Mouse (Mus musculus): ENCODE results near the gene Shc1.
"Not testable (repeated sequence)": the region's sequence is repeated elsewhere in the genome, so short reads cannot be mapped to it uniquely, and the experiment has no call there.

Shc1 gene

GRCm38 (mm10) chr3:89420421-89420820 is 2.2 kb downstream of the Shc1 start:
- POLR2A ChIA-PET, result interaction anchor here (0.7 to 12.6 kb wide), 44 partner anchors 8 to 827 kb away, joined by 3 to 192 read pairs (median 7); partner anchors contain the start of genes Flad1 (in 3 of the 4), Pygo2 (in 3 of the 4), Lenep (in 2 of the 4) and Pbxip1 (in 2 of the 4)
- CTCF ChIA-PET, result interaction anchor here in 3 of 4 experiments (0.6 to 3.5 kb wide), 15 partner anchors 9 to 366 kb away, joined by 3 to 20 read pairs (median 5); partner anchors contain the start of genes Flad1 (in 1 of the 3), Pbxip1 (in 1 of the 3), Pmvk (in 1 of the 3) and Pygo2 (in 1 of the 3)

- POLR2A ChIA-PET, result interaction anchor here (0.6 to 12.6 kb wide), 69 partner anchors 9 to 827 kb away, joined by 3 to 192 read pairs (median 5); partner anchors contain the start of genes Flad1 (in 3 of the 4), Pygo2 (in 3 of the 4), Pbxip1 (in 2 of the 4) and Pmvk (in 2 of the 4)
Observed at GRCm38 (mm10) chr3:89421002-89421774, 2.9 kb downstream of the Shc1 start.

GRCm38 (mm10) chr3:89421810-89422473 is 3.7 kb downstream of the Shc1 start:
- ChIA-PET CTCF (interaction anchor here (0.5 to 3.5 kb wide), 22 partner anchors 8 to 1376 kb away, joined by 3 to 20 read pairs (median 4); partner anchors contain the start of genes Pmvk (in 2 of the 4) and Pygo2 (in 2 of the 4)), POLR2A (interaction anchor here in 3 of 4 experiments (0.6 to 12.6 kb wide), 54 partner anchors 8 to 534 kb away, joined by 3 to 192 read pairs (median 5); partner anchors contain the start of genes Flad1 (in 3 of the 3), Pygo2 (in 3 of the 3), Pbxip1 (in 2 of the 3) and Pmvk (in 2 of the 3))

More at GRCm38 (mm10) chr3:89421002-89421774, 2.9 kb downstream of the Shc1 start:
- CTCF ChIA-PET, result interaction anchor here (0.5 to 3.5 kb wide), 29 partner anchors 9 to 1375 kb away, joined by 3 to 20 read pairs (median 4); partner anchors contain the start of genes Pmvk (in 2 of the 4), Pygo2 (in 2 of the 4), Flad1 (in 1 of the 4) and Pbxip1 (in 1 of the 4)

GRCm38 (mm10) chr3:89422556-89423205 is 4.4 kb downstream of the Shc1 start:
- ChIA-PET CTCF (interaction anchor here in 3 of 4 experiments (0.7 to 3.5 kb wide), 8 partner anchors 26 to 314 kb away, joined by 3 to 20 read pairs (median 6); no protein-coding TSS in a partner anchor), POLR2A (interaction anchor here in 3 of 4 experiments (0.7 to 12.6 kb wide), 29 partner anchors 8 to 83 kb away, joined by 3 to 192 read pairs (median 8); partner anchors contain the start of genes Flad1 (in 3 of the 3), Pygo2 (in 3 of the 3), Pmvk (in 2 of the 3) and Zbtb7b (in 2 of the 3))

- ChIA-PET CTCF (interaction anchor here in 3 of 4 experiments (0.6 to 2.8 kb wide), 5 partner anchors 25 to 169 kb away, joined by 3 to 11 read pairs (median 10); partner anchors contain the start of genes Adam15 (in 1 of the 3) and Efna3 (in 1 of the 3)), POLR2A (interaction anchor here in 3 of 4 experiments (0.6 to 12.6 kb wide), 24 partner anchors 8 to 1100 kb away, joined by 3 to 192 read pairs (median 4); partner anchors contain the start of genes Pbxip1 (in 2 of the 3), Flad1 (in 1 of the 3), Glmp (in 1 of the 3) and Lenep (in 1 of the 3))
Observed at GRCm38 (mm10) chr3:89424416-89425140, 6.3 kb downstream of the Shc1 start.

- ChIA-PET CTCF (interaction anchor here (0.5 to 2.8 kb wide), 12 partner anchors 10 to 170 kb away, joined by 3 to 11 read pairs (median 5); partner anchors contain the start of genes Pbxip1 (in 2 of the 4), Adam15 (in 1 of the 4) and Pmvk (in 1 of the 4)), POLR2A (interaction anchor here in 3 of 4 experiments (0.7 to 12.6 kb wide), 26 partner anchors 9 to 270 kb away, joined by 3 to 192 read pairs (median 4); partner anchors contain the start of genes Pbxip1 (in 2 of the 3), Flad1 (in 1 of the 3), Lenep (in 1 of the 3) and Pmvk (in 1 of the 3))
Observed at GRCm38 (mm10) chr3:89425141-89425525, 6.9 kb downstream of the Shc1 start.

GRCm38 (mm10) chr3:89425876-89426275 is 7.6 kb downstream of the Shc1 start:
- ChIA-PET CTCF (interaction anchor here in 3 of 4 experiments (0.6 to 2.8 kb wide), 8 partner anchors 11 to 77 kb away, joined by 3 to 11 read pairs (median 6); partner anchors contain the start of gene Pbxip1 (in 1 of the 3)), POLR2A (interaction anchor here in 3 of 4 experiments (0.6 to 12.6 kb wide), 22 partner anchors 8 to 388 kb away, joined by 3 to 192 read pairs (median 4); partner anchors contain the start of genes Pbxip1 (in 2 of the 3), Flad1 (in 1 of the 3), Lenep (in 1 of the 3) and Pmvk (in 1 of the 3))

- POLR2A ChIA-PET, result interaction anchor here in 2 of 4 experiments (1.3 to 4.0 kb wide), 3 partner anchors 8 to 27 kb away, joined by 5 to 99 read pairs (median 44); partner anchors contain the start of genes Cks1b (in 1 of the 2) and Shc1 (in 1 of the 2)
- CTCF ChIA-PET, result not testable (repeated sequence)
Observed at GRCm38 (mm10) chr3:89429021-89429420, 10.8 kb downstream of the Shc1 start.

- ChIA-PET POLR2A (interaction anchor here in 3 of 4 experiments (0.6 to 10.3 kb wide), 50 partner anchors 7 to 260 kb away, joined by 3 to 99 read pairs (median 4); partner anchors contain the start of genes Cks1b (in 3 of the 3), Flad1 (in 3 of the 3), Efna3 (in 2 of the 3) and Shc1 (in 2 of the 3)), CTCF (interaction anchor here in 3 of 4 experiments (0.5 to 3.4 kb wide), 13 partner anchors 9 to 297 kb away, joined by 3 to 23 read pairs (median 5); no protein-coding TSS in a partner anchor)
Observed at GRCm38 (mm10) chr3:89430171-89431159, 12.2 kb downstream of the Shc1 start, which contains the start of gene Pygo2. Gene Pygo2 (plus strand): TSS chr3:89430214.

GRCm38 (mm10) chr3:89432606-89433005 is 14.4 kb downstream of the Shc1 start:
- CTCF ChIA-PET, result interaction anchor here in 1 of 4 experiments (0.7 to 3.4 kb wide), 3 partner anchors 11 to 36 kb away, joined by 3 to 23 read pairs (median 3); no protein-coding TSS in a partner anchor
- POLR2A ChIA-PET, result interaction anchor here in 3 of 4 experiments (0.8 to 10.3 kb wide), 15 partner anchors 9 to 54 kb away, joined by 3 to 99 read pairs (median 5); partner anchors contain the start of genes Cks1b (in 1 of the 3), Flad1 (in 1 of the 3) and Shc1 (in 1 of the 3)

- POLR2A ChIA-PET, result interaction anchor here in 3 of 4 experiments (0.7 to 10.3 kb wide), 21 partner anchors 9 to 338 kb away, joined by 3 to 82 read pairs (median 4); partner anchors contain the start of genes Flad1 (in 2 of the 3), Cks1b (in 1 of the 3), Shc1 (in 1 of the 3) and Zbtb7b (in 1 of the 3)
- CTCF ChIA-PET, result interaction anchor here in 3 of 4 experiments (0.6 to 1.7 kb wide), 6 partner anchors 13 to 884 kb away, joined by 3 to 5 read pairs (median 4); no protein-coding TSS in a partner anchor
Observed at GRCm38 (mm10) chr3:89434532-89434931, 16.3 kb downstream of the Shc1 start.

GRCm38 (mm10) chr3:89435041-89435440 is 16.8 kb downstream of the Shc1 start:
- POLR2A ChIA-PET, result interaction anchor here in 3 of 4 experiments (0.7 to 10.3 kb wide), 19 partner anchors 9 to 338 kb away, joined by 3 to 82 read pairs (median 4); partner anchors contain the start of genes Flad1 (in 2 of the 3), Cks1b (in 1 of the 3), Shc1 (in 1 of the 3) and Zbtb7b (in 1 of the 3)
- CTCF ChIA-PET, result interaction anchor here (0.7 to 1.7 kb wide), 9 partner anchors 10 to 434 kb away, joined by 3 to 5 read pairs (median 3); no protein-coding TSS in a partner anchor

GRCm38 (mm10) chr3:89436176-89437113 is 18.2 kb downstream of the Shc1 start, which contains the start of gene Pbxip1:
Gene Pbxip1 (plus strand): TSS chr3:89436706.
- CTCF ChIA-PET, result interaction anchor here (0.5 to 2.4 kb wide), 35 partner anchors 11 to 1025 kb away, joined by 3 to 28 read pairs (median 4); partner anchors contain the start of genes Cks1b (in 1 of the 4), Krtcap2 (in 1 of the 4) and Shc1 (in 1 of the 4)

More at GRCm38 (mm10) chr3:89436176-89437113, 18.2 kb downstream of the Shc1 start, which contains the start of gene Pbxip1:
- POLR2A ChIA-PET, result interaction anchor here (0.6 to 10.3 kb wide), 71 partner anchors 10 to 1676 kb away, joined by 3 to 82 read pairs (median 4); partner anchors contain the start of genes Pmvk (in 3 of the 4), Cks1b (in 2 of the 4), Kcnn3 (in 2 of the 4) and Shc1 (in 2 of the 4)

All from embryonic stem cell, embryonic (primary cell).